Mouse (Mus musculus): Measurements from ENCODE around the gene Slc35a1. TPM values are rescaled to one million over a fixed set of nuclear protein-coding genes. Genes with fewer than 3 reads are reported as not detected.

Slc35a1 gene
- 10 to 100 TPM; 26.9 to 30.6 TPM for polyA plus RNA-seq (2017; shearing (Covaris generic))

GRCm38 (mm10) chr4:34686874-34687567, at the start of gene Slc35a1:
Slc35a1 (minus strand) TSS chr4:34687438.

GRCm38 (mm10) chr4:34729851-34730341, 42.7 kb upstream of the Slc35a1 start, which contains the start of gene Cfap206:
Cfap206 (minus strand) TSS chr4:34730206.

GRCm38 (mm10) chr4:34614630-34615094, 72.6 kb downstream of the Slc35a1 start, which contains the start of the genes Orc3 and Rars2:
Orc3 (minus strand) TSS chr4:34614944.
Rars2 (plus strand) TSS chr4:34614957.

Other genes starting within 250 kb of the Slc35a1 start
- gene Akirin2, start 136.5 kb downstream of the Slc35a1 start, polyA plus RNA-seq (2017; shearing (Covaris generic)), result 10 to 100 TPM; 84.2 to 87.6 TPM
- 100 to 1,000 TPM in 1 of 2 experiments, 10 to 100 TPM in 1; 88.3 to 109 TPM for gene Orc3, start 72.5 kb downstream of the Slc35a1 start, polyA plus RNA-seq (2017; shearing (Covaris generic))
- 10 to 100 TPM; 43.9 to 63.6 TPM for gene Rars2, start 72.5 kb downstream of the Slc35a1 start, polyA plus RNA-seq (2017; shearing (Covaris generic))
- gene Cfap206, start 42.8 kb upstream of the Slc35a1 start, polyA plus RNA-seq (2017; shearing (Covaris generic)), result under 1 TPM in 1 of 2 experiments, not detected in 1; 0.69 TPM
- gene Gm136, start 68.8 kb upstream of the Slc35a1 start, polyA plus RNA-seq (2017; shearing (Covaris generic)), result not detected
- gene Smim8, start 91.0 kb upstream of the Slc35a1 start, polyA plus RNA-seq (2017; shearing (Covaris generic)), result 10 to 100 TPM; 54.0 to 56.3 TPM
- 10 to 100 TPM; 39.9 to 43.1 TPM for gene Zfp292, start 195.5 kb upstream of the Slc35a1 start, polyA plus RNA-seq (2017; shearing (Covaris generic))
- gene Cga, start 206.3 kb upstream of the Slc35a1 start, polyA plus RNA-seq (2017; shearing (Covaris generic)), result not detected

Data from inflammation-experienced regulatory T-cells (primary cell).